Mouse (Mus musculus) activated CD4-positive, CD25-positive, alpha-beta regulatory T cell (primary cell): Measurements from ENCODE around the gene Cyp4f16. TPM values are rescaled to one million over a fixed set of nuclear protein-coding genes. Genes with fewer than 3 reads are reported as not detected.

Experiments used
- polyA plus RNA-seq, 2 experiments: library from polyadenylated mRNA; unstranded; fragments of 100-300 nt; shearing (Covaris generic); gene quantifications; one replicate each; pipeline ENCODE4 v1.2.1; 2017

Gene Cyp4f16
- polyA plus RNA-seq: 1 to 10 TPM; 2.3 to 3.5 TPM

GRCm38 (mm10) chr17:32536051-32536866, at the start of gene Cyp4f16:
TSS of gene Cyp4f16 (plus strand) at chr17:32536558.

DNA sequence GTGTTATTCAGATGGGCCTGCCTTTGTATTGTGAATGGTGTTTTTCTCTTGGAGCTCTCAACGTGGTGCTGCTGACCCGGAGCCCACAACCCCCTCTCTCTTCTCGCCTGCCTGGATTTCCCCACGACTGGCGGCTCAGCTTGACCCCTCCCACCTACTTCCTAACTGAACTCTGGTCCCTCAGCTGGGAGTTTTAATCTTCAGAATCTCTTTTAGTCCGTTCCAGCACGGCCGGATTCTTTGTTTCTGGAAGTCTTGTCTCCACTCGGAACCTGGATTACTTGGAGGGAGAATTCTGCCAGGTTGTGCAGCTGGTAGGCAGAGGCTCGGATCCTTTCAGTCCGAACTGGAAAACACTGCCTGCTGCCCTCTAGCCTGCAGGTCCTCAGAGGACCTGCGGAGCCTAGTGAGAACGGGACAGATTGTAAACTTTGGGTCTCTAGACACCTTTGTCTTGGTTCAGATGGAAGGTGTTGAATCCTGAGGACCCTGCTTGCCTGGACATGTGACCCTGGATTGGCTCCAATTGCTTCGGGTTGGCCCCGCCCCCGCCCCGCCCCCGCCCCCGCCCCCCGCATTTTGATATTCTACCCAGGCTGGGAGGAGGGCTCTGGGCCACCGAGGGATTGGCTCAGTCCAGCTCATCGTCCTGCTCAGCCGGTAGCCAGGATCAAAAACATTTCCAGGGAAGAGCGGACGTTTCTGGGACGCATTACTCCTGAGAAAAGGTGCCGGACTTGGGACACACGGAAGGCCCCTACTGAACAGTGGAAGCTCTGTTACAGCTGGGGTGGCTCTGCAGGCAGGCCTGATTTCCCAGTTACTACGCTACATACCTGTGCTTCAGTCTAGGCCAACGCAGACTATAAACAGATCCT, 30.3 kb upstream of the Cyp4f16 start, which contains the start of gene Cyp4f17:
Cyp4f17 (plus strand) TSS at position 200 of the 878 bp plus-strand sequence.

Other genes starting within 250 kb of the Cyp4f16 start
- 100 to 1,000 TPM; 150 to 177 TPM for gene Akap8, start 215.3 kb upstream of the Cyp4f16 start, polyA plus RNA-seq
- gene Akap8l, start 186.0 kb upstream of the Cyp4f16 start, polyA plus RNA-seq: 100 to 1,000 TPM; 138 to 165 TPM
- 10 to 100 TPM; 33.0 to 38.3 TPM for gene Wiz, start 147.1 kb upstream of the Cyp4f16 start, polyA plus RNA-seq
- 100 to 1,000 TPM; 517 to 591 TPM for gene Rasal3, start 133.0 kb upstream of the Cyp4f16 start, polyA plus RNA-seq
- gene Pglyrp2, start 112.4 kb upstream of the Cyp4f16 start, polyA plus RNA-seq: 100 to 1,000 TPM in 1 of 2 experiments, 10 to 100 TPM in 1; 74.2 to 123 TPM
- 1 to 10 TPM; 1.3 to 2.5 TPM for gene Cyp4f39, start 83.8 kb upstream of the Cyp4f16 start, polyA plus RNA-seq
- 1 to 10 TPM; 1.6 to 3.7 TPM for gene Cyp4f17, start 30.5 kb upstream of the Cyp4f16 start, polyA plus RNA-seq
- gene Cyp4f37, start 84.8 kb downstream of the Cyp4f16 start, polyA plus RNA-seq: under 1 TPM in 1 of 2 experiments, not detected in 1; 0.32 TPM
- gene Cyp4f40, start 122.3 kb downstream of the Cyp4f16 start, polyA plus RNA-seq: not detected
- gene Cyp4f15, start 149.1 kb downstream of the Cyp4f16 start, polyA plus RNA-seq: not detected